Mouse (Mus musculus) gastrocnemius, adult 18-20 months (tissue): ENCODE data around the gene Syde2. TPM values are rescaled to one million over a fixed set of nuclear protein-coding genes. Genes with fewer than 3 reads are reported as not detected.
A peak's percentile ranks its signal among the peaks of the same experiment; 100 is the strongest.

ENCODE experiments used
- DNase-seq: peaks from one replicate; pipeline ENCODE4 v3.0.0; 2021; ENCODE audit warnings: low spot score
- total RNA-seq, 2 experiments: library from RNA; stranded (reverse); gene quantifications; 2 replicates each; pipeline ENCODE4 v1.2.3; 2021

Syde2 gene
- total RNA-seq, 2 experiments from 2014 or later = 0.73 to 0.93 TPM

DNA sequence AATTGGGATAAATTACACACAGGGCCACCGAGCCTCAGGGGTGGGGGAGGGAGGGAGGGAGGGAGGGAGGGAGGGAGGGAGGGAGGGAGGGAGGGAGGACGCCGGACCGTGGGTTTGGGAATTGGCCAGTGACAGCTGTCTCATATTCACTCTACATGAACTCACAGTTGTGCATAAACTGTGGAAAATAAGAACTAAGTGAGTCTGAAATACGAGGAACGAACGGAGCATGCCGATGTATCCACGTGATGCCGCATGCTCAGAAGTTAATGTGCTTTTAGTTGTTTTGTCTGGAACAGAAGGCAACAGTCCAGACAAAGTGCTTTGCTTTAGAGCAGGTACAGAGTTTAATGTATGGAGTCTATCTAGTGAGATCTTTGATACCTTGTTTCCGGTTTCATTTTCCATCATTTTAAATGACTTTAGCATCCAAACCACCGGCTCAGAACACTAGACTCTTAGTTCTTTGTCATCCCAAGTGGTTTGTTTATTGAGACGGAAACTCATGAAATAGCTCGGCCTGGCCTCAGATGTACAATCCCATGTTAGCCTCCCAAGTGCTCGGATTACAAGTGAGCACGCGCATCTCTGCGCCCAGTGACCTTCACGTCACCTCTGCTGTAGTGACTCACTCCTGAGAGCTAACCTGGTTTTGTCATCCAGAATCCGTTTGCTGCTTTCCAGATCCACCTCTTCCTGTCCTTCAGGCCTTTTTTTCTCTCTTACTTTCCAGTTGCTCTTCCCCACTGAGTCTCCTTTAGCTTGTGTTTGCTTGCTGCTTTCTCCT lies 22.4 kb downstream of the Syde2 start:
- peak; percentile 54 for DNase-seq

DNA sequence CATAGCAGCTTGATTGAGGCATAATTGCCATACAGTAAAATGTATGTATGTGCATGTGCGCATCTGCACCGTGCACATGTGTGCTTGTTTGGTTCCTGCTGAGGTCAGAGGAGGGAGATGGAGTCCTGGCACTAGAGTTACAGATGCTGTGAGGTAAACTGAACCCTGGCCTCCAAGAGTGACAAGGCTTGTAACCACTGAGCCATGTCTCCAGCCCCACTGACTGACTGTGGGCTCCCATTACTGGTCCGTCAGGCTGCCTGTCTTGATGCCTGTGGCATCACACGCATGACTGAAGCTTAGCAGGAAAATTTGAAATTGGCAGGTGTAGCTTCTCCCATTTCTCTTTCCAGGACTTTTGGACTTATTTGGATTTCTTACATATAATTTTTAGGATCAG lies 23.1 kb downstream of the Syde2 start:
- no peak for DNase-seq

GRCm38 (mm10) chr3:146011544-146012218 lies 24.0 kb downstream of the Syde2 start:
- no peak for DNase-seq

GRCm38 (mm10) chr3:146013490-146013889 lies 25.8 kb downstream of the Syde2 start:
- DNase-seq = no peak

GRCm38 (mm10) chr3:146014321-146014720 lies 26.7 kb downstream of the Syde2 start:
- DNase-seq = no peak

DNA sequence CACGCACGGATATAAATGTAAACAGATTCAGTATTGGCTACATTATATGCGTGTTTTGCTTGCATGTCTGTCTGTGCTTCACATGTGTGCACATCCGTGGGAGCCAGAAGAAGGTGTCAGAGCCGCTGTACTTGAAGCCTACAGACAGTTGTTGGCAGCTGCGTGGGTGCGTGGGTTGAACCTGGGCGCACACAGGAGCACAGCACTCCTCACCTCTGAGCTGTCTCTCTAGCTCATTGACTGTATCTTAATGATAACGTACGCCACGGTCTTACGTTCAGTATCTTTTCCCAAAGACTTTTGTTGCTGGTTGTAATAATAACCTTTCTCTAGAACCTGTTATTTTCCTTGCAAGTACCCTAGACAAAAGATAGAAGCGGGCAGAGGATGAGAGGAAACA lies 29.3 kb downstream of the Syde2 start:
- DNase-seq = no peak

DNA sequence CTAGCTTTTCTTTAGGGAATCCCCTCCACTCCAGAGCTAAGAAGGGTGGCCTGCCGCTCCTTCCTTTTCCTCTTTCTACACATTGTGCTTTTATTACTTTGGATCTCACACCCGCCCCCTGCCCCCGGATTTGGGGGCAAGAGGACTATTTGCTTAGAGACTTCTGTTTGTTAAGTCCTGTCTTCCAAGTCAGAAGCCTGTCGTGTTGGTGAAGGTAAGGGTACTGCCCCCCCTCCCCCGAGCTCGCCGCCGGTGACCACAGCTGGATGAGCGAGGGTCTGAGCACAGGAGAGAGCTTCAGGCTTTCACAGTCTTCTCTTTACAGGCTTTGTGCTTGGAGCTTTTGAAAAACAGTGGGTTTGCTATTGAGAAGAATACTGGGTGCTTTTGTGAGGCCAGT lies 29.9 kb downstream of the Syde2 start:
- DNase-seq = no peak

DNA sequence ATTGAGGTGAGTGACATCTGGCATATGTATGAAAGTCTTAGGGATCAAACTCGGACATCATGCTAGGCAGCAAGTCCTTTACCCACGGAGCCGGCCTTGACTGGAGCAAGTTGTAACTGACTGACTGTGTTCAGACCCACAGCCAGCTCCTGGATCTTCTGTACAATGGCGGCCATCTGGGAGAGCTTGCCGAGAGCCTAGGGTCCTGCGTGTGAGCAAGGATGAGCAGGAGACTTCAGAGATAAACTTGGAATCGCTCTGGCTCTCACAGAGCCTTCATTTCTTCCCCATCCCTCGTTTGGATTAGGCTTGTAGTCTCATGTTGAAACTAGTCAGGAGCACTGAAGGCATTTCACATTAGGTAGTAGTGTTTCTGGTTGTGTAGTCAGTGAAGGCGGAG lies 34.6 kb downstream of the Syde2 start:
- DNase-seq = no peak

- DNase-seq = no peak
Observed at GRCm38 (mm10) chr3:146024746-146025145, 37.1 kb downstream of the Syde2 start.

- DNase-seq = no peak
Observed at GRCm38 (mm10) chr3:146025499-146025898, 37.8 kb downstream of the Syde2 start.

DNA sequence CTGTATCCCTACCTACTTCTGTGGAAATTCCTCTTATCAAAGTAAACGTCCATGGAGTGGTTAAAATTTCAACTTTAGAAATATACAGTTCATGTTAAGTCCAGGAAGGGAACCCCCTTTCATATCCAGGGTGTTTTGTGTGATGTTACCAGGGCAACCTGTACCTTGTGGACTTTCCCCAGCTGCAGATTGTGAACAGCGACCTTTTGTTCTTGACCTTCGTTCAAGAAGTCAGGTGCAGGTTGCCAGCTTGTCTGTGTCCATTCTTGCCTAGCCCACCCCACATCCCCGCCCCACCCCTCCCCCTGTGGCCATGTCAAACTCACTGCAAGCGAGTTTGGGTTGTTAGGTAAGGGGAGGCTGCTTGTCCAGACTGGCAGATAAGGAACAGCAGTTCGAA lies 39.4 kb downstream of the Syde2 start:
- DNase-seq = no peak

- DNase-seq = no peak
Observed at GRCm38 (mm10) chr3:146028406-146028805, 40.7 kb downstream of the Syde2 start.

GRCm38 (mm10) chr3:146029234-146029633 lies 41.6 kb downstream of the Syde2 start:
- no peak for DNase-seq

- no peak for DNase-seq
Observed at GRCm38 (mm10) chr3:146030255-146030836, 42.7 kb downstream of the Syde2 start.

GRCm38 (mm10) chr3:146032976-146033375 lies 45.3 kb downstream of the Syde2 start:
- no peak for DNase-seq

DNA sequence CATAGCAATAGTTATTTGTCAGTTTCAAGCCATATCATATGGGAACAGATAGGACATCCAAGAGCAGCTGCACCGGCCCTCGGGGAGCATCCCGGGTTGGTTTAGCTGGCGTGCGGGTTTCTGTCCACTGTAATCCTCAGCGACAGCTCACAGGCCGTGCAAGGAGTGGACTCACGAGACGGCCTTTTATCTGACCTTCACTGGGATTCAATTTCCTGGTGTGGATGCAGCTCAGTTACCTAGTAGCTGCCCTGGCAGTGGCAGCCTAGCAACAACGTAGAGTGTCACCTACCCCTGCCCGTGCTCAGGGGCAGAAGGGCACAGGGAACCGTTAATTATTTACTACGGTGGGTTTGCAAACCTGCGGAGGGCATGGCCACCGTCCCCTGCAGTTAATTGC lies 50.2 kb downstream of the Syde2 start:
- no peak for DNase-seq

- DNase-seq = no peak
Observed at GRCm38 (mm10) chr3:146039132-146039903, 51.6 kb downstream of the Syde2 start.

GRCm38 (mm10) chr3:146041382-146041781 lies 53.7 kb downstream of the Syde2 start:
- no peak for DNase-seq

DNA sequence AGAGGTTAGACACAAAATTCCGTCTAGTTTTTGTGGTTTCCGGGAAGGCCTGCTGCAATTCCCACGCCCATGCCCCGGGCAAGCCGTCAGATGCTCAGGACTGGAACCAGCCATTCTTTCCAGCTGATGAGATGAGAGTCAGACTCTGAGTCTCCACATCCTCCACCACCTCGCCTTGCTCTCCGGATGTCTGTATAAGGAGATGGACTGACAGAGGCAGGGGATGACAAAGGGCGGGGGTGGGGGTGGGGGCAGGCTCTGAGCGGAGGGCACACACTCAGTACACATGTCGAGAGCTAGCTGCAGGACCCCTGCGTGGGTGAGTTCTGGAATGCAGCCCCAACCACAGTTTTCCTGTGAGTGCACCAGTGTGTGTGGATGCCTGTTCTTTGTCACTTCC lies 57.3 kb downstream of the Syde2 start:
- DNase-seq = no peak

DNA sequence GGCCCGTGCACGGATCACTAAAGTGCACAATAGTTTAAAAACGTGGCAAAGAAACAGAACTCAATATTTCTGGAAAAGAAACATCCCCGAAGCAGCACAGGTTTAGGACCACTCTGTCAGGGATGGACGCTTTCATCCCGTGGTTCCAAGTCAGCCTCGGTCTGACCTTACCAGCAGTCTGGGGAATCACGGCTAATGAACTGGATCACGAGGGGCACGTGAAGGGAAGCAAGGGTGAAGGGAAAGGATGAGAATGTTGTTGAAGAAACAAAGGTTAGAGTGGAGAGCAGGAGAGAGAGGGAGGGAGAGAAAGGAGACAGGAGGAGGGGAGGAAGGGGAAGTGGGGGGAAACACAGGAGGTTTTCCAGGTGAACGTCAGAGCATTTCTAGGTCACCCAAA lies 58.4 kb downstream of the Syde2 start:
- no peak for DNase-seq

DNA sequence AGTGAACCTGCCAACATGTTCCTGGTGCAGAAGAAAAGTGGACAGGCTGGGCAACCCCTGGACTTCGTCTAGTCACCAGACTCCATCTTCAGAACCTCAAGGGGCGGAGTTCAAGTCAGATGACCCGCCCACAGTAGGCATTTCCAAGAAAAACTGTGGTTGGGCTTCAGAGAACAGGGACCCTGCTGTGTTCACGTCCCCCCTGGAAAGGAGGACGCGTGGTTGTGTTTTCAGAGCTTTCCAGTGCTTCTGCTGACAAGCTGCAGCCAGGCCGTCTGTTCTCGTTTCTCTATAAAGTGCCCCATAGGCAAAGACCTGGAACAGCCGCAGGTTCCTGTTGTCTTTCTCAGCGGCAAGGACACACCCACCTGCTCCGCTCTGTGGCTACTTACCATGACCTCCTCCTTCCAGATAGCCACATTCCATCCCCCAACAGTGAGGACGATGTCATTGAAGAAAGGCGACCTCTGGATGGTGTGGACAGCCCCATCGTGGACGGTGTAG lies 60.1 kb downstream of the Syde2 start:
- peak; percentile 7 for DNase-seq

DNA sequence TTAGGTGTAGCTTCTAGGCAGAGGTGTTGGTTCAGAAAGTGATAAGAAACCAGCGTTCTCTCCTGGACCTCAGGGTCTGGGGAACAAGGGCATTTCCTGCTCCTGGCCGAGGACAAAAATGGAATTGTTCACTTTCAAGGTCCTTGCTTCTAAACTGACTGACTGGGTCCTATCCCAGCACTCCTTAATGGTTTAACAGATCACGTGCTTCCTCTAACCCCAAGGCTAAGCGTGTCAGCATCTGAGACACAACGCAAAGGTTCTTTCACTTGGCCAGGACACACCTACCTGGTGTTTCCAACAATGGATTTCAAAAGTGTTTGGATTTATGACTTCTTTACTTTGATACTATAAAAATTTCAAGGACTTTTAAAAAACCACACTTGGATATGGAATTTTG lies 62.3 kb downstream of the Syde2 start:
- no peak for DNase-seq
